Mouse (Mus musculus) heart, embryonic 16.5 days (tissue): ENCODE data around the gene Med10. TPM values are rescaled to one million over a fixed set of nuclear protein-coding genes. Genes with fewer than 3 reads are reported as not detected.

Source experiments
- ATAC-seq: fragments of 200-750 bp; cut with Nextera tagmentation; replicated peaks from 2 replicates; pipeline ENCODE4 v1.8.0; 2017; ENCODE audit warnings: moderate number of reproducible peaks; ENCODE audit not compliant: insufficient read depth, low FRiP score; ENCODE audit errors: extremely low read depth
- H3K27ac ChIP-seq: fragments of 300-500 bp; sonication (generic); 2 replicates; pipeline ENCODE4 v1.5.1; 2014; ENCODE audit warnings: mild to moderate bottlenecking, low read length, control low read depth, moderate library complexity
- H3K27me3 ChIP-seq: fragments of 300-500 bp; sonication (generic); 2 replicates; pipeline ENCODE4 v1.6.1; 2014; ENCODE audit warnings: low read length, mixed read lengths; ENCODE audit not compliant: control insufficient read depth, insufficient read depth
- H3K36me3 ChIP-seq: fragments of 300-500 bp; sonication (generic); 2 replicates; pipeline ENCODE4 v1.6.1; 2014; ENCODE audit not compliant: control insufficient read depth, insufficient read depth
- H3K4me1 ChIP-seq: fragments of 300-500 bp; sonication (generic); 2 replicates; pipeline ENCODE4 v1.6.1; 2014; ENCODE audit warnings: low read length, mixed read lengths; ENCODE audit not compliant: control insufficient read depth, insufficient read depth
- H3K4me2 ChIP-seq: fragments of 300-500 bp; sonication (generic); 2 replicates; pipeline ENCODE4 v1.6.1; 2014; ENCODE audit warnings: low read depth, mild to moderate bottlenecking, control low read depth, low read length
- H3K4me3 ChIP-seq: fragments of 300-500 bp; sonication (generic); 2 replicates; pipeline ENCODE4 v1.5.1; 2014; ENCODE audit warnings: mild to moderate bottlenecking, control low read depth, low read length
- H3K9ac ChIP-seq: fragments of 300-500 bp; sonication (generic); 2 replicates; pipeline ENCODE4 v1.6.1; 2014; ENCODE audit warnings: low read length, control low read depth
- H3K9me3 ChIP-seq: fragments of 300-500 bp; sonication (generic); replicated peaks from 2 replicates; pipeline ENCODE4 v1.6.1; 2016; ENCODE audit warnings: low read length; ENCODE audit not compliant: control insufficient read depth
- WGBS: fragments of 180-500 bp; shearing (Covaris S2); extraction: QIAGEN DNeasy Blood & Tissue Kit; methylation state at CpG from one replicate; pipeline ENCODE4 v1.1.7; 2014; 5-methylcytosine and 5-hydroxymethylcytosine counted together
- polyA plus RNA-seq: library from polyadenylated mRNA; unstranded; fragments of >200 nt; fragmentation: Nextera tagmentation; extraction: Ambion mirVana; gene quantifications from 2 replicates; pipeline ENCODE4 v1.2.1, GENCODE M21; 2015

The Med10 gene
- polyA plus RNA-seq, 1 experiment from 2014 or later = 106 TPM

- no peak overlapping the region for H3K9ac ChIP-seq
- H3K36me3 ChIP-seq = no peaks in the 10 kb centered on the region
- H3K9me3 ChIP-seq = no peaks in the 10 kb centered on the region
- no peak overlapping the region for H3K4me2 ChIP-seq
- H3K27me3 ChIP-seq = no peaks in the 10 kb centered on the region
- H3K4me1 ChIP-seq = no peaks in the 10 kb centered on the region
- no peak overlapping the region for H3K27ac ChIP-seq
- 59% methylated on average over 5 of the region's 5 CpGs for WGBS
- no peak for ATAC-seq
- no peak overlapping the region for H3K4me3 ChIP-seq
These were observed 51.3 kb downstream of the Med10 start for GRCm38 (mm10) chr13:69853425-69854043.

- WGBS = 86% methylated on average over 1 of the region's 1 CpGs
- no peak for ATAC-seq
- no peak overlapping the region for H3K9ac ChIP-seq
- no peaks in the 10 kb centered on the region for H3K9me3 ChIP-seq
- H3K27me3 ChIP-seq = no peaks in the 10 kb centered on the region
- no peak overlapping the region for H3K27ac ChIP-seq
- H3K4me3 ChIP-seq = no peak overlapping the region
- H3K36me3 ChIP-seq = no peaks in the 10 kb centered on the region
- H3K4me1 ChIP-seq = no peaks in the 10 kb centered on the region
- H3K4me2 ChIP-seq = no peak overlapping the region
These were observed 53.7 kb downstream of the Med10 start for GRCm38 (mm10) chr13:69855941-69856340.

- Histone ChIP-seq H3K36me3 (no peaks in the 10 kb centered on the region), H3K4me2 (no peak overlapping the region), H3K4me3 (no peak overlapping the region), H3K9me3 (no peaks in the 10 kb centered on the region), H3K9ac (no peak overlapping the region), H3K4me1 (no peaks in the 10 kb centered on the region), H3K27me3 (no peaks in the 10 kb centered on the region), H3K27ac (no peak overlapping the region)
- 88% methylated on average over 4 of the region's 4 CpGs for WGBS
- ATAC-seq = no peak
These were observed 60.1 kb downstream of the Med10 start for GRCm38 (mm10) chr13:69862276-69862675.

GRCm38 (mm10) chr13:69864911-69865310, 62.7 kb downstream of the Med10 start:
- no peak for ATAC-seq
- no peaks in the 10 kb centered on the region for H3K4me1 ChIP-seq

More at GRCm38 (mm10) chr13:69864911-69865310, 62.7 kb downstream of the Med10 start:
- H3K9me3 ChIP-seq = no peaks in the 10 kb centered on the region
- no peaks in the 10 kb centered on the region for H3K27me3 ChIP-seq
- H3K36me3 ChIP-seq = no peaks in the 10 kb centered on the region
- H3K9ac ChIP-seq = no peak overlapping the region
- WGBS = 68% methylated on average over 8 of the region's 8 CpGs
- H3K4me3 ChIP-seq = no peak overlapping the region
- H3K4me2 ChIP-seq = no peak overlapping the region
- no peak overlapping the region for H3K27ac ChIP-seq

Other genes starting within 250 kb of the Med10 start
- 6.8 and 8.8 TPM in 2 replicates for gene Srd5a1, start 191.0 kb upstream of the Med10 start, polyA plus RNA-seq
- gene Ube2ql1, start 62.5 kb upstream of the Med10 start, polyA plus RNA-seq = 0.44 and 0.66 TPM in 2 replicates